Mouse (Mus musculus): ENCODE results near the gene Gm20716. TPM values are rescaled to one million over a fixed set of nuclear protein-coding genes. Genes with fewer than 3 reads are reported as not detected.

The Gm20716 gene
- 11.7 and 12.3 TPM in 2 replicates for polyA plus RNA-seq (2015; fragmentation: Nextera tagmentation; extraction: Ambion mirVana)

DNA sequence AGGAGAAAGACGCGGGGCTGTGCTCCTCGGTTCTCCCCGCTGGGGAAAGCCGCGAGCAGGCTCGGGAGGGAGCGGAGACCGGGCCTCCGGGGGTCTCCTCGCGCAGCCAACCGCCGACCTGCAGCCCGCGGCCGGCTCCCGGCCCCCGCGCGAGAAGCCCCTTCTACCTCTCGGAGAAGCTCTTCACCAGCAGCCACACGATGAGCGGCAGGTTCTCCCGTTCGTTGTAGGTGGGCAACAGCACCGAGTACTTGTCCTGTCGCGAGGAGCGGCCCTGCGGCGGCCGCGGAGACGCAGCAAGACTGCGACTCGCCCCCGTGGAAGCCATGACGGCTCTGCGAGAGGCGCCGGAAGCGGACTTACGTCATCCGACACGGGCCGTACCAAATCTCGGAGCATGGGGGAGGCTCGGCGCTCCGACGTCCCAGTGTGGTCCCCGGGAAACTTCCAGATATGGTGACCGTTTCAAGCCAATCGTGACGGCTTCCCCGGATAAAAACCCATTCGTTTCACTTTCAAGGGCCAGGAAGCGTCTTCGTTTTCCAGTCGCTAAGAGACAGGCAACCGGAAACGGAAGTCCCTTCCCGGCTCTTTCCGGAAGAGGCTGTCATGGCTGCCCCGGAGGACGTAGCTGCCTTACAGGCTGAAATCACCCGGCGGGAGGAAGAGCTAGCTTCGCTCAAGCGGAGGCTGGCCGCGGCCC, at the start of gene Gm20716, which contains the start of the genes Dpm1 and Mocs3:
Gene Gm20716, minus strand, starts transcription at position 339 of the 703 bp plus-strand sequence.
Gene Dpm1, minus strand, starts transcription at position 566 of the 703 bp plus-strand sequence.
Gene Mocs3, plus strand, starts transcription at position 597 of the 703 bp plus-strand sequence.
- WGBS = 0% methylated on average over 73 of the region's 73 CpGs
- Histone ChIP-seq H3K27ac (replicated peaks) (peak within 1 kb of the TSS; percentile 95), H3K9ac (peak within 1 kb of the TSS; percentile 98), H3K27me3 (replicated peaks) (no peaks in the 10 kb centered on the region), H3K4me1 (peaks cover 33% of the 10 kb centered on the region), H3K4me2 (peak within 1 kb of the TSS; percentile 99), H3K36me3 (peaks cover 56% of the 10 kb centered on the region), H3K9me3 (no peaks in the 10 kb centered on the region), H3K4me3 (peak within 1 kb of the TSS; percentile 100)
- ATAC-seq (ENCODE audit: extremely low read depth, insufficient number of reproducible peaks, low FRiP score, low TSS enrichment) = peak; percentile 75

- peaks cover 100% of the 10 kb centered on the region for H3K27me3 ChIP-seq (replicated peaks)
- H3K4me1 ChIP-seq = no peaks in the 10 kb centered on the region
- H3K4me2 ChIP-seq = no peak overlapping the region
- H3K36me3 ChIP-seq = no peaks in the 10 kb centered on the region
- no peak overlapping the region for H3K9ac ChIP-seq
- no peak overlapping the region for H3K27ac ChIP-seq (replicated peaks)
- 5% methylated on average over 11 of the region's 11 CpGs for WGBS
- no peak for ATAC-seq (ENCODE audit: extremely low read depth, insufficient number of reproducible peaks, low FRiP score, low TSS enrichment)
- H3K9me3 ChIP-seq = peaks cover 1% of the 10 kb centered on the region; the same call in 1 of the 2 replicates
- H3K4me3 ChIP-seq = no peak overlapping the region
Measured at GRCm38 (mm10) chr2:168274374-168274935, 44.3 kb upstream of the Gm20716 start.

- H3K36me3 ChIP-seq = no peaks in the 10 kb centered on the region
- no peaks in the 10 kb centered on the region for H3K4me1 ChIP-seq
- H3K9me3 ChIP-seq = peaks cover 4% of the 10 kb centered on the region; the same call in 1 of the 2 replicates
- H3K27ac ChIP-seq (replicated peaks) = no peak overlapping the region
- no peak for ATAC-seq (ENCODE audit: extremely low read depth, insufficient number of reproducible peaks, low FRiP score, low TSS enrichment)
- H3K27me3 ChIP-seq (replicated peaks) = peaks cover 100% of the 10 kb centered on the region
- H3K4me3 ChIP-seq = no peak overlapping the region
- peak overlapping the region; percentile 30; the same call in 1 of the 2 replicates for H3K4me2 ChIP-seq
- 18% methylated on average over 9 of the region's 9 CpGs for WGBS
- H3K9ac ChIP-seq = no peak overlapping the region
Measured at GRCm38 (mm10) chr2:168273387-168273786, 43.2 kb upstream of the Gm20716 start.

- H3K27me3 ChIP-seq (replicated peaks) = peaks cover 99% of the 10 kb centered on the region
Measured at GRCm38 (mm10) chr2:168268033-168268432, 37.9 kb upstream of the Gm20716 start.

DNA sequence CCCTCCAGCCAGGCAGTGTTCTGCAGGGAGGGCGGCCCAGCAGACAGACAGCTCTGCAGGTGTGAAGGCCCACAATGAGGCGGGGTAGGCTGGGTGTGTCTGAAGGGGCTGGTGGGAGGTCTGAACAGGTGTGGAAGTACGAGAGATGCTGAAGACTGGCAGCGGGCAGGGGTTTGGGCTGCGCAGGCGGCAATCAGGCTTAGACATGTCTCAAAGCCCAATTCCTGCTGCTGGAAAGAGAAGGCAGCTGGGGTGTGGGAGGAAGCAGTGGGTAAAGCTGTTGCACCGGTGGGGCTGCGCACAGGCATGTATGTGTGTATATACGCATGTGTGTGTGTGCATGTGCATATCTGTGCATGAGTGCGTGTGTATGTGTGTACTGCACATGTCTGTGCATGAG, 30.7 kb upstream of the Gm20716 start:
- Histone ChIP-seq H3K9ac (no peak overlapping the region), H3K36me3 (no peaks in the 10 kb centered on the region), H3K4me3 (no peak overlapping the region), H3K4me2 (no peak overlapping the region), H3K27me3 (replicated peaks) (peaks cover 98% of the 10 kb centered on the region), H3K9me3 (no peaks in the 10 kb centered on the region), H3K4me1 (no peaks in the 10 kb centered on the region), H3K27ac (replicated peaks) (no peak overlapping the region)
- ATAC-seq (ENCODE audit: extremely low read depth, insufficient number of reproducible peaks, low FRiP score, low TSS enrichment) = no peak
- WGBS = 85% methylated on average over 10 of the region's 10 CpGs

More at GRCm38 (mm10) chr2:168268033-168268432, 37.9 kb upstream of the Gm20716 start:
- Histone ChIP-seq H3K4me2 (peak overlapping the region; percentile 50), H3K27ac (replicated peaks) (no peak overlapping the region), H3K9me3 (peaks cover 7% of the 10 kb centered on the region; the same call in 1 of the 2 replicates), H3K4me1 (no peaks in the 10 kb centered on the region), H3K9ac (no peak overlapping the region), H3K4me3 (0 out of 2 replicates have a peak overlapping the region, but pooled peaks have one; percentile 4), H3K36me3 (no peaks in the 10 kb centered on the region)
- 17% methylated on average over 7 of the region's 7 CpGs for WGBS
- ATAC-seq (ENCODE audit: extremely low read depth, insufficient number of reproducible peaks, low FRiP score, low TSS enrichment) = no peak

- Histone ChIP-seq H3K9me3 (no peaks in the 10 kb centered on the region), H3K4me2 (no peak overlapping the region), H3K4me3 (no peak overlapping the region), H3K27me3 (replicated peaks) (peaks cover 98% of the 10 kb centered on the region), H3K9ac (no peak overlapping the region), H3K4me1 (no peaks in the 10 kb centered on the region), H3K27ac (replicated peaks) (no peak overlapping the region), H3K36me3 (no peaks in the 10 kb centered on the region)
- ATAC-seq (ENCODE audit: extremely low read depth, insufficient number of reproducible peaks, low FRiP score, low TSS enrichment) = no peak
- 76% methylated on average over 3 of the region's 3 CpGs for WGBS
Measured at GRCm38 (mm10) chr2:168260124-168260523, 30.0 kb upstream of the Gm20716 start.

DNA sequence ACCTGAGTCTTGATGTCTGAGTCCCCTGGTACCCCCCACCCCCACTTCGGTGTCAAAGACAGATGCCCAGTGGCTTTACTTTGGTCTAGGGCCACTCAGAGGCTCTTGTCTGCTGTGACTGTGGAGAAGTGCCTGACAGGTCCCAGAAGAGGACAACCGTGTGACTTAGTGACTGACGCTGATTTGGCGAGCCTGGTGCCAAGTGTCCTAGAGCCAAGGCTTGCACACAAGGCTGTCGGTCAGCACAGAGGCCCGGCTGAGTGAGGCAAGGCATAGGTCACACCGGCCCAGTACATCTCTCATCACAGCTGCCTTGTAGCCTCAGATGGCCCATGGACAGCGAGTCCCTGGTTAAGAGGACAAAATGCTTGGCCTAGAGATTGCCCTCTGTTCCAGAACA, 28.9 kb upstream of the Gm20716 start:
- Histone ChIP-seq H3K9ac (no peak overlapping the region), H3K27ac (replicated peaks) (no peak overlapping the region), H3K9me3 (no peaks in the 10 kb centered on the region), H3K36me3 (no peaks in the 10 kb centered on the region), H3K4me1 (no peaks in the 10 kb centered on the region), H3K4me3 (no peak overlapping the region), H3K4me2 (no peak overlapping the region), H3K27me3 (replicated peaks) (peaks cover 98% of the 10 kb centered on the region)
- WGBS = 62% methylated on average over 8 of the region's 8 CpGs
- no peak for ATAC-seq (ENCODE audit: extremely low read depth, insufficient number of reproducible peaks, low FRiP score, low TSS enrichment)

DNA sequence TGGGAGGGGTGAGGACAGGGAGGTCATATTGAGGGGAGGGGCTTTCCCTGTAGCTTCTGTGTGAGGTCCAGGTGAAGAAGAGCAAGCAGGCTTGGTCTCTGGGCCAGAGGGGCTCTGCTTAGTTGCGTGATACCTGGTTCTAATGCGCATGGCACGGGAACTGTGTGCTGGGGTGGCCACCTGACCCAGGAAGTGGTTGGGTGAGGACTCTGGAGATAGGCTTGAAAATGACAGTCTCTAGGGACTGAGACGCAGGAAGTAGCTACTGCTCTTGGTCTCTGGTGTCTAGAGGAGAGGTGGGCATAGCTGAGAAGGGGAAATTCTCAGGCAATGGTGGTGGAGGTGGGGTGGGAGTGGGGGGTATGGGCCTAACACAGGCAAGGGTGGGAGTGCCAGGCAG, 27.0 kb upstream of the Gm20716 start:
- Histone ChIP-seq H3K4me3 (no peak overlapping the region), H3K36me3 (no peaks in the 10 kb centered on the region), H3K4me1 (no peaks in the 10 kb centered on the region), H3K27me3 (replicated peaks) (peaks cover 97% of the 10 kb centered on the region), H3K27ac (replicated peaks) (no peak overlapping the region), H3K9ac (no peak overlapping the region; the same call in 1 of the 2 replicates), H3K9me3 (no peaks in the 10 kb centered on the region), H3K4me2 (no peak overlapping the region)
- ATAC-seq (ENCODE audit: extremely low read depth, insufficient number of reproducible peaks, low FRiP score, low TSS enrichment) = no peak
- WGBS = 71% methylated on average over 4 of the region's 4 CpGs

- Histone ChIP-seq H3K4me2 (no peak overlapping the region), H3K9me3 (no peaks in the 10 kb centered on the region), H3K9ac (no peak overlapping the region), H3K4me3 (no peak overlapping the region), H3K27me3 (replicated peaks) (peaks cover 97% of the 10 kb centered on the region), H3K27ac (replicated peaks) (no peak overlapping the region), H3K4me1 (no peaks in the 10 kb centered on the region), H3K36me3 (no peaks in the 10 kb centered on the region)
- no peak for ATAC-seq (ENCODE audit: extremely low read depth, insufficient number of reproducible peaks, low FRiP score, low TSS enrichment)
- 73% methylated on average over 3 of the region's 3 CpGs for WGBS
Measured at GRCm38 (mm10) chr2:168256506-168256905, 26.3 kb upstream of the Gm20716 start.

- Histone ChIP-seq H3K27me3 (replicated peaks) (peaks cover 86% of the 10 kb centered on the region), H3K36me3 (no peaks in the 10 kb centered on the region), H3K9ac (no peak overlapping the region), H3K27ac (replicated peaks) (no peak overlapping the region), H3K9me3 (no peaks in the 10 kb centered on the region), H3K4me1 (no peaks in the 10 kb centered on the region), H3K4me2 (no peak overlapping the region), H3K4me3 (no peak overlapping the region)
- no peak for ATAC-seq (ENCODE audit: extremely low read depth, insufficient number of reproducible peaks, low FRiP score, low TSS enrichment)
- whole genome bisulfite sequencing = 12% methylated on average over 7 of the region's 7 CpGs
Measured at GRCm38 (mm10) chr2:168253822-168254221, 23.7 kb upstream of the Gm20716 start.

GRCm38 (mm10) chr2:168252639-168253292, 22.6 kb upstream of the Gm20716 start:
- Histone ChIP-seq H3K27ac (replicated peaks) (no peak overlapping the region), H3K4me3 (no peak overlapping the region), H3K4me1 (no peaks in the 10 kb centered on the region), H3K9ac (no peak overlapping the region), H3K36me3 (no peaks in the 10 kb centered on the region), H3K27me3 (replicated peaks) (peaks cover 85% of the 10 kb centered on the region), H3K9me3 (no peaks in the 10 kb centered on the region), H3K4me2 (no peak overlapping the region)
- 10% methylated on average over 16 of the region's 16 CpGs for WGBS
- ATAC-seq (ENCODE audit: extremely low read depth, insufficient number of reproducible peaks, low FRiP score, low TSS enrichment) = no peak

Measured in heart, embryonic 13.5 days (tissue).